Mouse (Mus musculus): ENCODE data around the gene Fam166b. TPM values are rescaled to one million over a fixed set of nuclear protein-coding genes. Genes with fewer than 3 reads are reported as not detected.

Gene Fam166b
- polyA plus RNA-seq, 1 experiment from 2014 or later, result 0.25 TPM

GRCm38 (mm10) chr4:43399391-43400131 is 29.4 kb downstream of the Fam166b start:
- Histone ChIP-seq H3K27me3 (no peaks in the 10 kb centered on the region), H3K4me1 (peaks cover 50% of the 10 kb centered on the region), H3K9ac (no peak overlapping the region), H3K9me3 (no peaks in the 10 kb centered on the region), H3K4me2 (peak overlapping the region; percentile 47), H3K27ac (peak overlapping the region; percentile 81), H3K4me3 (0 out of 2 replicates have a peak overlapping the region, but pooled peaks have one; percentile 5), H3K36me3 (no peaks in the 10 kb centered on the region)
- peak; percentile 21; the same call in 1 of the 2 replicates for ATAC-seq (ENCODE audit: borderline replicate concordance, extremely low read depth, low FRiP score, low TSS enrichment)
- 52% methylated on average over 31 of the region's 31 CpGs for WGBS

GRCm38 (mm10) chr4:43398829-43399331 is 30.1 kb downstream of the Fam166b start:
- ATAC-seq (ENCODE audit: borderline replicate concordance, extremely low read depth, low FRiP score, low TSS enrichment), result peak; percentile 47; the same call in 1 of the 2 replicates
- WGBS, result 18% methylated on average over 17 of the region's 17 CpGs
- H3K36me3 ChIP-seq, result no peaks in the 10 kb centered on the region
- peak overlapping the region; percentile 47 for H3K4me2 ChIP-seq
- H3K4me1 ChIP-seq, result peaks cover 56% of the 10 kb centered on the region
- H3K27me3 ChIP-seq, result no peaks in the 10 kb centered on the region
- H3K4me3 ChIP-seq, result 0 out of 2 replicates have a peak overlapping the region, but pooled peaks have one; percentile 5
- no peak overlapping the region for H3K9ac ChIP-seq
- peak overlapping the region; percentile 81 for H3K27ac ChIP-seq
- no peaks in the 10 kb centered on the region for H3K9me3 ChIP-seq

- peaks cover 60% of the 10 kb centered on the region for H3K4me1 ChIP-seq
- 61% methylated on average over 4 of the region's 4 CpGs for WGBS
- no peak overlapping the region for H3K4me2 ChIP-seq
- H3K27ac ChIP-seq, result peak overlapping the region; percentile 81
- no peak for ATAC-seq (ENCODE audit: borderline replicate concordance, extremely low read depth, low FRiP score, low TSS enrichment)
- no peaks in the 10 kb centered on the region for H3K36me3 ChIP-seq
- no peaks in the 10 kb centered on the region for H3K9me3 ChIP-seq
- no peak overlapping the region for H3K9ac ChIP-seq
- no peaks in the 10 kb centered on the region for H3K27me3 ChIP-seq
- no peak overlapping the region for H3K4me3 ChIP-seq
These were observed 30.9 kb downstream of the Fam166b start for GRCm38 (mm10) chr4:43398014-43398413.

- H3K4me3 ChIP-seq, result no peak overlapping the region
- no peaks in the 10 kb centered on the region for H3K36me3 ChIP-seq
- no peak overlapping the region for H3K4me2 ChIP-seq
- H3K27ac ChIP-seq, result no peak overlapping the region
- 82% methylated on average over 5 of the region's 5 CpGs for WGBS
- H3K9ac ChIP-seq, result no peak overlapping the region
- H3K4me1 ChIP-seq, result peaks cover 58% of the 10 kb centered on the region
- H3K27me3 ChIP-seq, result no peaks in the 10 kb centered on the region
- ATAC-seq (ENCODE audit: borderline replicate concordance, extremely low read depth, low FRiP score, low TSS enrichment), result no peak
- no peaks in the 10 kb centered on the region for H3K9me3 ChIP-seq
These were observed 32.6 kb downstream of the Fam166b start for GRCm38 (mm10) chr4:43396381-43396780.

GRCm38 (mm10) chr4:43395836-43396235 is 33.1 kb downstream of the Fam166b start:
- ATAC-seq (ENCODE audit: borderline replicate concordance, extremely low read depth, low FRiP score, low TSS enrichment), result no peak
- WGBS, result 77% methylated on average over 9 of the region's 9 CpGs
- Histone ChIP-seq H3K9ac (no peak overlapping the region), H3K4me3 (no peak overlapping the region), H3K4me1 (peaks cover 56% of the 10 kb centered on the region), H3K9me3 (no peaks in the 10 kb centered on the region), H3K27me3 (no peaks in the 10 kb centered on the region), H3K4me2 (no peak overlapping the region), H3K27ac (peak overlapping the region; percentile 97), H3K36me3 (no peaks in the 10 kb centered on the region)

- 0 out of 2 replicates have a peak overlapping the region, but pooled peaks have one; percentile 14 for H3K9ac ChIP-seq
- H3K4me1 ChIP-seq, result peaks cover 56% of the 10 kb centered on the region
These were observed 33.8 kb downstream of the Fam166b start for GRCm38 (mm10) chr4:43395147-43395546.

GRCm38 (mm10) chr4:43394345-43394891 is 34.5 kb downstream of the Fam166b start:
- ATAC-seq (ENCODE audit: borderline replicate concordance, extremely low read depth, low FRiP score, low TSS enrichment), result peak; percentile 86
- H3K4me3 ChIP-seq, result no peak overlapping the region
- H3K9me3 ChIP-seq, result no peaks in the 10 kb centered on the region

More at GRCm38 (mm10) chr4:43395147-43395546, 33.8 kb downstream of the Fam166b start:
- no peaks in the 10 kb centered on the region for H3K36me3 ChIP-seq
- WGBS, result 74% methylated on average over 5 of the region's 5 CpGs
- H3K4me2 ChIP-seq, result no peak overlapping the region; the same call in 1 of the 2 replicates
- ATAC-seq (ENCODE audit: borderline replicate concordance, extremely low read depth, low FRiP score, low TSS enrichment), result no peak
- no peaks in the 10 kb centered on the region for H3K9me3 ChIP-seq
- peak overlapping the region; percentile 97 for H3K27ac ChIP-seq
- H3K4me3 ChIP-seq, result no peak overlapping the region
- no peaks in the 10 kb centered on the region for H3K27me3 ChIP-seq

GRCm38 (mm10) chr4:43391521-43392050 is 37.3 kb downstream of the Fam166b start:
- no peak overlapping the region for H3K9ac ChIP-seq
- H3K4me3 ChIP-seq, result no peak overlapping the region
- no peaks in the 10 kb centered on the region for H3K36me3 ChIP-seq
- H3K27me3 ChIP-seq, result no peaks in the 10 kb centered on the region
- no peak for ATAC-seq (ENCODE audit: borderline replicate concordance, extremely low read depth, low FRiP score, low TSS enrichment)
- no peak overlapping the region for H3K4me2 ChIP-seq
- 73% methylated on average over 3 of the region's 3 CpGs for WGBS
- no peaks in the 10 kb centered on the region for H3K9me3 ChIP-seq
- peaks cover 39% of the 10 kb centered on the region for H3K4me1 ChIP-seq
- peak overlapping the region; percentile 12; the same call in 1 of the 2 replicates for H3K27ac ChIP-seq

More at GRCm38 (mm10) chr4:43394345-43394891, 34.5 kb downstream of the Fam166b start:
- peaks cover 56% of the 10 kb centered on the region for H3K4me1 ChIP-seq
- peak overlapping the region; percentile 97 for H3K27ac ChIP-seq
- H3K9ac ChIP-seq, result peak overlapping the region; percentile 19; the same call in 1 of the 2 replicates
- 9% methylated on average over 15 of the region's 15 CpGs for WGBS
- H3K4me2 ChIP-seq, result peak overlapping the region; percentile 38
- H3K27me3 ChIP-seq, result no peaks in the 10 kb centered on the region
- no peaks in the 10 kb centered on the region for H3K36me3 ChIP-seq

GRCm38 (mm10) chr4:43389845-43390440 is 39.0 kb downstream of the Fam166b start:
- Histone ChIP-seq H3K9ac (no peak overlapping the region), H3K4me3 (no peak overlapping the region), H3K27ac (peak overlapping the region; percentile 23; the same call in 1 of the 2 replicates), H3K9me3 (no peaks in the 10 kb centered on the region), H3K4me2 (no peak overlapping the region), H3K27me3 (no peaks in the 10 kb centered on the region), H3K36me3 (no peaks in the 10 kb centered on the region), H3K4me1 (peaks cover 34% of the 10 kb centered on the region)
- WGBS, result 55% methylated on average over 9 of the region's 9 CpGs
- ATAC-seq (ENCODE audit: borderline replicate concordance, extremely low read depth, low FRiP score, low TSS enrichment), result no peak

- H3K4me2 ChIP-seq, result no peak overlapping the region
- ATAC-seq (ENCODE audit: borderline replicate concordance, extremely low read depth, low FRiP score, low TSS enrichment), result no peak
- H3K27ac ChIP-seq, result no peak overlapping the region
- no peaks in the 10 kb centered on the region for H3K27me3 ChIP-seq
- no peaks in the 10 kb centered on the region for H3K9me3 ChIP-seq
- no peak overlapping the region for H3K9ac ChIP-seq
- H3K4me1 ChIP-seq, result peaks cover 30% of the 10 kb centered on the region
- no peaks in the 10 kb centered on the region for H3K36me3 ChIP-seq
- no peak overlapping the region for H3K4me3 ChIP-seq
- WGBS, result 51% methylated on average over 2 of the region's 2 CpGs
These were observed 39.5 kb downstream of the Fam166b start for GRCm38 (mm10) chr4:43389390-43389789.

GRCm38 (mm10) chr4:43386932-43387331 is 42.0 kb downstream of the Fam166b start:
- H3K9ac ChIP-seq, result no peak overlapping the region
- ATAC-seq (ENCODE audit: borderline replicate concordance, extremely low read depth, low FRiP score, low TSS enrichment), result no peak

More at GRCm38 (mm10) chr4:43386932-43387331, 42.0 kb downstream of the Fam166b start:
- no peak overlapping the region for H3K4me2 ChIP-seq
- H3K4me1 ChIP-seq, result peaks cover 36% of the 10 kb centered on the region
- H3K4me3 ChIP-seq, result no peak overlapping the region
- H3K9me3 ChIP-seq, result no peaks in the 10 kb centered on the region
- H3K27me3 ChIP-seq, result no peaks in the 10 kb centered on the region
- H3K36me3 ChIP-seq, result no peaks in the 10 kb centered on the region
- H3K27ac ChIP-seq, result no peak overlapping the region
